Mouse (Mus musculus) embryo, embryonic 11.5 days (tissue): ENCODE results near the gene Plvap.
A peak's percentile ranks its signal among the peaks of the same experiment; 100 is the strongest.
"Not testable (repeated sequence)": the region's sequence is repeated elsewhere in the genome, so short reads cannot be mapped to it uniquely, and the experiment has no call there.

Experiments used
- DNase-seq: peaks from one replicate; pipeline ENCODE4 v3.0.0-alpha.2; 2012; ENCODE audit warnings: low read depth, low spot score

Plvap gene

GRCm38 (mm10) chr8:71526272-71526671 is 14.7 kb upstream of the Plvap start:
- no peak for DNase-seq

DNA sequence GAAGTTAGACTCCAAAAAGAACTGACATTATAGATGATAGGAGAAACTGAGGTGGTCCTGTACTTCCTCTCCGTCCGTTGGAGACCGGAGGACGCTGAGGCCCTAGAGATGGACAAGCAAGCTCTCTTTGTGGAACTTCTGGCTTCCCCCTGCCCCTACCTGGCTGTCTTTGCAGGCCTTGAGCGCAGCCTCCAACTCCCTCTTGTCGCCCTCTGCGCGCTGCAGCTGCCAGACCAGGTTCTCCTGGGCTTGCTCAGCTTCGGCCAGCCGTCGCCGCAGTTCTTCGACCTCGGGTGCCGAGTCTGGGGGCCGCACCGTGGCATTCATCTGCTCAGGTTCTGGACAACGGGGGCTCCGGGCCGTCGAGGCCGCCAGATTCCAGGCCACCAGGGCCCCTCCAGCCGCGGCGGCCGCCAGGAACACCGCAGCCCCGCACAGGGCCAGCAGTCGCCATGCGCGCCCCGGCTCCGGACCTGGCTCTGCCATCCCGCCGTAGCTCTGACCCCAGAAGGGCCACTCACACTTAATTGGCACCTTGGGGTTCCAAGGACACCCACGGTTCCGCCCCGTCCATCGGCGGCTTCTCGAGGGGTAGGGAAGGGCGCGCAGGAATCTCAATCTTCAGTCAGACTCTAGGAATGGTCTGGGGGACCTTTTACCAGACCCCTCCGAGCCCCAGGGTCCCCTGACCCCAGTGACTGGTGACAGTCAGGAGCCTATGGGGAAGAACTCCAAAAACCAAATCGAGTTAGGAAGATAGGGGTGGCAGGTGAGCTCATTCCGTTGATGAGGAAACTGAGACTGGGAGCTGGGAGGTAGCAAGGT is 13.9 kb upstream of the Plvap start, which contains the start of gene Ccdc194:
Gene Ccdc194 (minus strand): TSS at position 486 of the 825 bp plus-strand sequence.
- DNase-seq = no peak

- peak; percentile 85 for DNase-seq
These were observed 10.1 kb upstream of the Plvap start for GRCm38 (mm10) chr8:71521634-71522033.

DNA sequence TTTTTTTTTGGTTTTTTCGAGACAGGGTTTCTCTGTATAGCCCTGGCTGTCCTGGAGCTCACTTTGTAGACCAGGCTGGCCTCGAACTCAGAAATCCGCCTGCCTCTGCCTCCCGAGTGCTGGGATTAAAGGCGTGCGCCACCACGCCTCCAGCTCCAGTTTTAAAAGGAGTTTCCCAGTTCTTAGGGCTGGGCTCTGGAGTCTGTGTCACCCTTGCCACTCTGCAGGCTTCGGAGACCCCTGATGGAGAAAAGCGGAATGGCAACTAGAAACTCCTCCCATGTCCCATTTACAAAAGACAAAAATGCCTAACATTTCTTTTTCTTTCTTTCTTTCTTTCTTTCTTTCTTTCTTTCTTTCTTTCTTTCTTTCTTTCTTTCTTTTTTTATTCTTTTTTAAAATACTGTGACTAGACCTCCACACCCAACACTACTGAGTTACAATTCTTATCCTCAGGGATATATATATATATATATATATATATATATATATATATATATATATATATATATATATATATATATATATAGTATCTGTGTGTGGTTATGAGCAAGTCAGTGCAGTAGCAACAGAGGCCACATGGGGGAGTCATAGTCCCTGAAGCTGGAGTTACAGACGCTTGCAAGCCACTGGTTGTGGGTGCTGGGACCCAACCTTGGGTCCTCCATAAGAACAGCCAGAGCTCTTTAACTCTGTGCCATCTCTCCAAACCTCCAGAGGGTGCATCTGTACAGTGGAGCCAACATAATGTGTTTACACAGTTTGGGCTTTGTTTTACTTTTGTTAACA is 7.7 kb upstream of the Plvap start:
- DNase-seq = not testable (repeated sequence)

- no peak for DNase-seq
These were observed 5.2 kb upstream of the Plvap start for GRCm38 (mm10) chr8:71516786-71517185.

DNA sequence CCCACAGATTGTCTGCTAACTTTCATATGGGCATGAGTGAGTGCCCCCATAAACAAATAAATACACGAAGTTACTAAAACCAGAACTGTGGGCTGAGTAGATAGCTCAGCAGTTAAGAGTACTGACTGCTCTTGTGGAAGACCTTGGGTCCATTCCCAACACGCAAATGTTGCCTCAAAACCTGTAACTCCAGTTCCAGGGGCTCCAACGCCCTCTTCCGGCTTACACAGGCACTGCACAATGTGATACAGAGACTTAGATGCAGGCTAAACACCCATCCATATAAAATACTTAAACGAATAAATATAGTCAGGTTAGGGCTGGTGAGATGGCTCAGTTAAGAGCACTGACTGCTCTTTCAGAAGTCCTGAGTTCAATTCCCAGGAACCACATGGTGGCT is 3.5 kb upstream of the Plvap start:
- DNase-seq = no peak

DNA sequence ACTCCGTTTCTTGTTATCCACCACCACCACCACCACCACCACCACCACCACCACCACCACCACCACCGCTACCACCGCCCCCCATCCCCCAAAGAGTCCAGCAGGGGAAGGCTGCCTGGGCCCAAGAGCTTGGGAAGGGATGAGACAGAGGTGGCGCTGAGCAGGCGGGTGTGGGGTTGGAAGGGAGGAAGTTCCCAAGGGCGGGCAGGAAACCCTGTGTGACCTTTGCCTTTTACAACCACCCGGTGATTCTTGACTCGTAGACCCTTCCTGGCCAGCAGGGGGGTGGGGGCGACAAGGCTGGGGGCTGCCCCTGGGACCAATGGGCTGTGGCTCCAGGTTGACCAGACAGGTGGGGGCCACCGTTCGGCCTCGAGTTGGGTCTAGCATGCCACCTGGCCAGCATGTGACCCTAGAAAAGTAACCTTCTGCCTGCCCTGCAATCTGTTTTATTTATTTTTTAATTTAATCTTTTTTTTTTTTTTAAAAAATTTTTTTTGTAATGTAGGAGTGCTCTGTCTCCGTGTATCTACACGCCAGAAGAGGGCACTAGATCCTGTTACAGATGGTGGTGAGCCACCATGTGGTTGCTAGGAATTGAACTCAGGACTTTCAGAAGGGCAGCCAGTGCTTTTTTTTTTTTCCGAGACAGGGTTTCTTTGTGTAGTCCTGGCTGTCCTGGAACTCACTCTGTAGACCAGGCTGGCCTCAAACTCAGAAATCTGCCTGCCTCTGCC is 1.6 kb upstream of the Plvap start:
- no peak for DNase-seq

DNA sequence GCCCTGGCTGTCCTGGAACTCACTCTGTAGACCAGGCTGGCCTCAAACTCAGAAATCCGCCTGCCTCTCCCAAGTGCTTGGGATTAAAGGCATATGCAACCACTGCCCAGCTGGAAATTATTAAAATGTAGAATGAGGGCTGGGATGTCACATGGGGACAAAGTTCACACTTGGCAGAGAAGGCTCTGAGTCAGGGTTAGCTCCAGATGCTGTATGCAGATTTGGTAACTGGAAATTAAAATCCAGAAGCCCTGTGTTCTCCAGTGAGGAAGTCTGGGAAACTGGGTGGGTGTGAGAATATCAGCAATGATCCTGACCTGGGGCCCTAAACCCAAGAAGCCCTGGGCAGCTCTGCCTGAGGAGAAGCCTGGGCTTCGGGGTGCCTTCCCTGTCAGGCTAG is 2.2 kb downstream of the Plvap start:
- no peak for DNase-seq

- DNase-seq = peak; percentile 80
These were observed 3.9 kb downstream of the Plvap start for GRCm38 (mm10) chr8:71507589-71508104.

DNA sequence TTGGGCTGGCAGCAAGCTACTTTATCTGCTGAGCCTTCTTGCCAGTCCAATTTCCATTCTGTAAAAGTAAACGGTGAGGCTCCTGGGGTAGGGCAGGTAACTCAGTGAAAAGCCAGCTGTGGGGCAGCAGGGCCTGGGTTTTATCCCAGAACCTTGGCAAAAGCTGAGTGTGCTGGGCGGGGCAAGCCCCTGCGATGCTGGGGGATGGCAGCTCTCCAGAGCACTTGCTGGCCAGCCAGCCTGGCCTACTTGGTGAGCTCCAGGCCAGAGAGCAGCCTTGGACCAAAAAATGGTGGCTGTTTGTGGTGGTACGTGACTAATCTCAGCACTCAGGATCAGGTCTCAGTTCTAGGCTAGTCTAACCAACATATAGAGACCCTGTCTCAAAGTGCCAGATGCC is 5.6 kb downstream of the Plvap start:
- DNase-seq = no peak

- no peak for DNase-seq
These were observed 6.2 kb downstream of the Plvap start for GRCm38 (mm10) chr8:71505326-71505725.

DNA sequence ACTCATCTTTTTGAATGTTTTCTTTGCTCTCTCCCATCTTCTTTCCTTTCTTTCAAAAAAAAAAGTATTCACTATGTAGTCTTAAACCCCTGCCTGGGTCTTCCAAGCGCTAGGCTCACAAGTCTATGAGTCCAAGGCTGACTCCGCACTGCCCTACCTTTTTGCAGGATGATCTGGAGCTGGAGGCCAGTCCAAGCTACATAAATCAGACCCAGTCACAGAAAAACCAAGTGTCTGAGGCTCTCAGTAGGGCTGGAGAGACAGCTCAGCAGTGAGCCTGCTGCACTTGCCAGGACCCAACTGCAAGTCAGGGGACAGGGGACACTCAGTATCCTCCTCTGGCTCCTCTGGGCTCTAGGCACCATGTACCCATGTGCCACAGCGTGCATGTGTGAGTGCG is 7.2 kb downstream of the Plvap start:
- no peak for DNase-seq

DNA sequence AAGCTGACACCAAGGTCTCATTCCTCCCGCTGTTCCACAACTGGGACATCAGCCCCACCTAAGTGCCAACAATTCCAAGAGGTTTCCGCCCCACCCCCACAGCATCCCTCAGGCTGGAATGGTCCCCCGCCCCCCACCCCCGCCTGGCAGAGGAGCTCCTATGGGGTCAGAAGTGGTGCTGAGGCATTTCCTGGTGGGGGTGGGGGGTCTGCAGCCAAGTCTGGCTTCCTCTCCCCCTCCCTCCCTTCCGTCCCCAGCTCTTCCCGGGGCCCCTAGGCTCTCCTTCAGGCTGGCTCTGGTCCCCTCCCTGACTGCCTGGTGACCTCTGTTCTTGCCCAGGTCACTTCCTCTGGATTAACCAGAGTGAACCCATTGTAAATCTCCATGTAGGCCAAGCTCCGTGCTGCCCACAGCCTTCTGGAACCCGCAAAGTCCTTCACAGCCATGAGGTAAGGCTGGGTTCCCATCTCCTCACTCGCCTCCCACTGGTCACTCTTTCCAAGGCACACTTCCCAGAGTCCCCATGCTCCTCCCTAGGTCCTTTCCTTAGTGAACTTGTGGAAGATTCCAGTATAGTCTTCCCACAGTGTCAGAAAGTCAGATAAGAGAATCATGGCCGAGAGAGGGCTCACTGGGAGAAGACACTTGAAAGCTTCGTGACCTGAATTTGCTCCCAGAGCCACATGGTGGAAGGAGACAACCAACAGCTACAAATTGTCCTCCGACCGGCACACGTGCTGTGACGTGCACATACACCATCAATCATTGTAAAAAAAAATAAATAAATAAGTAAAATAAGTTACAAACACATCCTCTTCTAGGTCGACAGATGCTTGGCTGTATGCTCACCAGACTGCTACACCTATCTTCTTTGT is 12.5 kb downstream of the Plvap start:
- DNase-seq = no peak

DNA sequence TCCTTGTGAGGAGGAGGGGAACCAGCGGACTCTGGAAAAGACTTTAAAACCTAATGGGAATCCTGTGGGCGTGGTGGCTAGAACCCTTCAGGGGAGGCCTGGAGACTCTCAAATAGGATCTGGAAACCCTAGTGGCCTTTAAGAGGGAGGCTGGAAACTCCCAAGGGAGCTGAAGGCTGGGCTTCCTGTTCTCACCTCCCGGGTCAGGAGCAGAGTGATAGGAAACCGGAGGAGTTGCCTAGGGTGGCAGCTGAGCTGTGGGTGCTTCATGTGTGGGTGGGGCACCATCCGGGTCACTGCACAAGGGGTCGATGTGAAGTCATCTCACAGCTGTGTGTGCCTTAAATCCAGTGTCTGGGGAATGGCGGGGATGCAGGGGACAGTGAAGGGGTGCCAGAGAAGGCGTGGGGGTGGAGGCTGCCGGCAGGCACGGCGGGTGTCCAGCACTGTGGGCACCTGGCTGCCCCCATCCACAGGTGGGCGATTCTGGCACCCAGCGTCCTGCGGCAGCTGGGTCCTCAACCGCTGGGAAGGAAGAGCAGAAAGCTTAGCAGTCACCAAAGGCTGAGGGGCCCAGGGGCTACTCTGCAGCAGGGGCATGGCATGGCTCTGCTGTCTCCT is 13.6 kb downstream of the Plvap start:
- DNase-seq = no peak

- no peak for DNase-seq
These were observed 14.4 kb downstream of the Plvap start for GRCm38 (mm10) chr8:71497077-71497645.

DNA sequence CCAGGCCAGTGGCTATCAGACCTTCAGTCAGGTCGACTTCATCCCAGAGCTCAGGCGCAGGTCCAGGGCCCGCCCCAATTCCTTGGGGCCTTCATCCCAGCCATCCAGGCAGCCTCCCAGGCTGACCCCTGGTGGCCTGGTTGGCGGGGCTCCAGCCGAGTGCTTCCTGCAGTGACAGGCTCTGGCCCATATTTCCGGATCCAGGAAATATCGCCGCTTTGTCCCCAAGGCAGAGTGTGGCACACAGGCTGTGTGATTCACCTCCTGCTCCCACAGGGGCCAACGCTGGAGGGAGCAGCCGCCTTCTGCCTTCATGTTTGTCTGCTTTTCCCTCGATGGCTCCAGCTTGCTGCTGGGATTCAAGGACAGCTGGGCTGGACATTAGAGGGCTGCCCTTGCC is 15.1 kb downstream of the Plvap start:
- DNase-seq = no peak

DNA sequence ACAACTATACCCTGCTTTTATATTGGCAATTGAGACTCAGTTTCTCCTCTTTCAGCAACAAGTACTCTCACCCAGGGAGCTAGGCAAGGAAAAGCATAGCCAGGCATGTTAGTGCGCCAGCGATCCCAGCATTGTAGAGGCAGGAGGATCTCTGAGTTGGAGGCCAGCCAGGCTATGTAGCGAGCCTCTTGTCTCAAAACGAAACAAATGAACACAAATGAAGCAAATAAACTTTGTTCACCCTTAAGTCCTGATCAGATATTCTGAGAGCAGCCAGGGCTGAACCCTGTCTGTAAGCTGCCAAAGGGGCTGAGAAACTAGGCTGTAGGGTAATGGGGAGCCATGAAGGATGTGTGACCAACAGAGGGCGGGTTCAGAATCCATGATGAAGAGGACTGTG is 15.7 kb downstream of the Plvap start:
- DNase-seq = no peak

GRCm38 (mm10) chr8:71495039-71495438 is 16.5 kb downstream of the Plvap start:
- DNase-seq = peak; percentile 66

GRCm38 (mm10) chr8:71488454-71488853 is 23.1 kb downstream of the Plvap start:
- peak; percentile 89 for DNase-seq
